Mouse (Mus musculus): Measurements from ENCODE around the gene Fmo5. TPM values are rescaled to one million over a fixed set of nuclear protein-coding genes. Genes with fewer than 3 reads are reported as not detected.

Gene Fmo5
- polyA plus RNA-seq, 1 experiment, result 0.12 TPM

DNA sequence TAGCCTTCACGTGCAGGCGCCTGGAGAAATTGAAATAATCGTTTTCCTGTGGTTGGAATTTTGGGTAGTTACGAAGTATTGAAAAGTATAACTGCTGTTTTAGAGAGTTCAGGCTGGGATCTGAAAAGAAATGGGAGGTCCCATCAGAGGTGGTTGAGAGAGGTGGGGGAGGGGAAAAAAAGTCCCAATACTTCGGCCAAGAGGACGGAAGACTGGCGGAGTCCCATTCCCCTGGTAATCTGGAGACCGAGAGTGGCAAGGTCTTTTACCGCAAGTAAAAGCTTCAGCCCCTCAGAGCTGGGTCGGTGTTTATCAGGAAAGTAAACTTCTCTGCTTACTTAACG, 53.5 kb downstream of the Fmo5 start:
- H3K36me3 ChIP-seq (ENCODE audit: control insufficient read depth, insufficient read depth), result no peaks in the 10 kb centered on the region
- no peak overlapping the region for H3K4me3 ChIP-seq (ENCODE audit: insufficient read depth, poor library complexity, severe bottlenecking)
- H3ac ChIP-seq (ENCODE audit: control insufficient read depth, insufficient read length, low read depth), result no peak overlapping the region
- no peaks in the 10 kb centered on the region for H3K27me3 ChIP-seq (ENCODE audit: control insufficient read depth, insufficient read depth, insufficient read length)
- no peaks in the 10 kb centered on the region for H3K79me2 ChIP-seq (ENCODE audit: control insufficient read depth, insufficient read depth)
- TF ChIP-seq FOSL1 (IDR thresholded peaks at IDR 0.05; ENCODE audit: insufficient read depth, low read length, poor library complexity, severe bottlenecking) (no peak), CEBPB (IDR thresholded peaks at IDR 0.05; ENCODE audit: low read depth) (no peak), MYOG (IDR thresholded peaks at IDR 0.05; ENCODE audit: control insufficient read depth, extremely low read depth, insufficient read length) (no peak), CTCF (IDR thresholded peaks at IDR 0.05; ENCODE audit: control insufficient read depth, insufficient read depth, insufficient read length) (no peak), MYOD1 (IDR thresholded peaks at IDR 0.05; ENCODE audit: control insufficient read depth, insufficient read length, low read depth) (no peak), MAX (IDR thresholded peaks at IDR 0.05) (no peak)
- no peaks in the 10 kb centered on the region for H3K79me3 ChIP-seq (ENCODE audit: low read depth)

DNA sequence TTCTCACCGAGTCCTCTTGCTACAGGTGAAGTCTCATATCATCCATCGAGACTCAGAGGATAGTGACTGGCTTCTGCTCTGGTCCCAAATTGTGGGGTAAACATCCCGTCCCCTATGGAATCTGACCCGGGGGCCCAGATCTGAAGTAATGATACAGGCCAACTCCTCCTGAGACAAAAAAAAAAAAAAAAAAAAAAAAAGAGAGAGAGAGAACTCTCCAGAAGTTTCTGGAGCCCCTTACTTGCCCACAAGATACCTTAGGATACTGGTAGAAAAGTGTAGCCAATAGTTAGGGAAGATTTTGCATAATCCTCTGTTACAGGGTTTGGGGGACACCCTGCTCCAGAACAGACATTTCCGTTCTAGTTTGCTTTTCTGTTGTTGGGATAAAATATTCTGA, 54.0 kb downstream of the Fmo5 start:
- TF ChIP-seq FOSL1 (IDR thresholded peaks at IDR 0.05; ENCODE audit: insufficient read depth, low read length, poor library complexity, severe bottlenecking), result no peak
- no peak for TF ChIP-seq CEBPB (IDR thresholded peaks at IDR 0.05; ENCODE audit: low read depth)
- TF ChIP-seq MAX (IDR thresholded peaks at IDR 0.05), result no peak
- TF ChIP-seq MYOG (IDR thresholded peaks at IDR 0.05; ENCODE audit: control insufficient read depth, extremely low read depth, insufficient read length), result no peak
- TF ChIP-seq USF1 (IDR thresholded peaks at IDR 0.05; ENCODE audit: low read depth), result no peak
- no peak for TF ChIP-seq CTCF (IDR thresholded peaks at IDR 0.05; ENCODE audit: control insufficient read depth, insufficient read depth, insufficient read length)
- TF ChIP-seq MYOD1 (IDR thresholded peaks at IDR 0.05; ENCODE audit: control insufficient read depth, insufficient read length, low read depth), result no peak
- no peak overlapping the region for H3ac ChIP-seq (ENCODE audit: control insufficient read depth, insufficient read length, low read depth)
- H3K79me2 ChIP-seq (ENCODE audit: control insufficient read depth, insufficient read depth), result no peaks in the 10 kb centered on the region
- H3K36me3 ChIP-seq (ENCODE audit: control insufficient read depth, insufficient read depth), result no peaks in the 10 kb centered on the region
- H3K79me3 ChIP-seq (ENCODE audit: low read depth), result no peaks in the 10 kb centered on the region
- H3K27me3 ChIP-seq (ENCODE audit: control insufficient read depth, insufficient read depth, insufficient read length), result no peaks in the 10 kb centered on the region
- no peak overlapping the region for H3K4me3 ChIP-seq (ENCODE audit: insufficient read depth, poor library complexity, severe bottlenecking)

GRCm38 (mm10) chr3:97683560-97684195, 55.1 kb downstream of the Fmo5 start:
- H3K79me2 ChIP-seq (ENCODE audit: control insufficient read depth, insufficient read depth), result no peaks in the 10 kb centered on the region
- no peak overlapping the region for H3K4me3 ChIP-seq (ENCODE audit: insufficient read depth, poor library complexity, severe bottlenecking)
- TF ChIP-seq MYOD1 (IDR thresholded peaks at IDR 0.05; ENCODE audit: control insufficient read depth, insufficient read length, low read depth) (no peak), MYOG (IDR thresholded peaks at IDR 0.05; ENCODE audit: control insufficient read depth, extremely low read depth, insufficient read length) (no peak), MAX (IDR thresholded peaks at IDR 0.05) (no peak), FOSL1 (IDR thresholded peaks at IDR 0.05; ENCODE audit: insufficient read depth, low read length, poor library complexity, severe bottlenecking) (no peak), CTCF (IDR thresholded peaks at IDR 0.05; ENCODE audit: control insufficient read depth, insufficient read depth, insufficient read length) (no peak), USF1 (IDR thresholded peaks at IDR 0.05; ENCODE audit: low read depth) (no peak), CEBPB (IDR thresholded peaks at IDR 0.05; ENCODE audit: low read depth) (no peak)
- no peaks in the 10 kb centered on the region for H3K27me3 ChIP-seq (ENCODE audit: control insufficient read depth, insufficient read depth, insufficient read length)
- H3K79me3 ChIP-seq (ENCODE audit: low read depth), result no peaks in the 10 kb centered on the region
- H3K36me3 ChIP-seq (ENCODE audit: control insufficient read depth, insufficient read depth), result no peaks in the 10 kb centered on the region
- no peak overlapping the region for H3ac ChIP-seq (ENCODE audit: control insufficient read depth, insufficient read length, low read depth)

GRCm38 (mm10) chr3:97686372-97687117, 57.9 kb downstream of the Fmo5 start:
- H3K27me3 ChIP-seq (ENCODE audit: control insufficient read depth, insufficient read depth, insufficient read length), result no peaks in the 10 kb centered on the region
- H3K79me2 ChIP-seq (ENCODE audit: control insufficient read depth, insufficient read depth), result no peaks in the 10 kb centered on the region
- H3K4me3 ChIP-seq (ENCODE audit: insufficient read depth, poor library complexity, severe bottlenecking), result no peak overlapping the region
- H3K36me3 ChIP-seq (ENCODE audit: control insufficient read depth, insufficient read depth), result no peaks in the 10 kb centered on the region
- no peak for TF ChIP-seq MAX (IDR thresholded peaks at IDR 0.05)
- no peak for TF ChIP-seq FOSL1 (IDR thresholded peaks at IDR 0.05; ENCODE audit: insufficient read depth, low read length, poor library complexity, severe bottlenecking)
- TF ChIP-seq CTCF (IDR thresholded peaks at IDR 0.05; ENCODE audit: control insufficient read depth, insufficient read depth, insufficient read length), result no peak
- no peak overlapping the region for H3ac ChIP-seq (ENCODE audit: control insufficient read depth, insufficient read length, low read depth)
- no peaks in the 10 kb centered on the region for H3K79me3 ChIP-seq (ENCODE audit: low read depth)

- peaks cover 3% of the 10 kb centered on the region for H3K36me3 ChIP-seq (ENCODE audit: control insufficient read depth, insufficient read depth)
- H3K79me2 ChIP-seq (ENCODE audit: control insufficient read depth, insufficient read depth), result no peaks in the 10 kb centered on the region
- TF ChIP-seq CTCF (IDR thresholded peaks at IDR 0.05; ENCODE audit: control insufficient read depth, insufficient read depth, insufficient read length), result no peak
- TF ChIP-seq CEBPB (IDR thresholded peaks at IDR 0.05; ENCODE audit: low read depth), result no peak
- TF ChIP-seq MYOG (IDR thresholded peaks at IDR 0.05; ENCODE audit: control insufficient read depth, extremely low read depth, insufficient read length), result no peak
- TF ChIP-seq MYOD1 (IDR thresholded peaks at IDR 0.05; ENCODE audit: control insufficient read depth, insufficient read length, low read depth), result no peak
- TF ChIP-seq USF1 (IDR thresholded peaks at IDR 0.05; ENCODE audit: low read depth), result no peak
- TF ChIP-seq FOSL1 (IDR thresholded peaks at IDR 0.05; ENCODE audit: insufficient read depth, low read length, poor library complexity, severe bottlenecking), result no peak
- no peak for TF ChIP-seq MAX (IDR thresholded peaks at IDR 0.05)
- no peak overlapping the region for H3ac ChIP-seq (ENCODE audit: control insufficient read depth, insufficient read length, low read depth)
- H3K27me3 ChIP-seq (ENCODE audit: control insufficient read depth, insufficient read depth, insufficient read length), result no peaks in the 10 kb centered on the region
- no peaks in the 10 kb centered on the region for H3K79me3 ChIP-seq (ENCODE audit: low read depth)
- no peak overlapping the region for H3K4me3 ChIP-seq (ENCODE audit: insufficient read depth, poor library complexity, severe bottlenecking)
Observed at GRCm38 (mm10) chr3:97689289-97689688, 60.7 kb downstream of the Fmo5 start.
